Mouse (Mus musculus): ENCODE measurements at regions not wholly inside any gene's neighbourhood (a gene's known extent, or its start where the extent isn't known, plus 50 kb on each side); places are given as distances from the start of the nearest gene placed in this dataset.
A peak's percentile ranks its signal among the peaks of the same experiment; 100 is the strongest.
"Not testable (repeated sequence)": the region's sequence is repeated elsewhere in the genome, so short reads cannot be mapped to it uniquely, and the experiment has no call there.

- Histone ChIP-seq H3K4me1 (no peaks in the 10 kb centered on the region), H3K4me3 (replicated peaks) (no peak overlapping the region), H3K4me2 (no peak overlapping the region), H3K36me3 (no peaks in the 10 kb centered on the region), H3K27ac (no peak overlapping the region), H3K27me3 (replicated peaks) (no peaks in the 10 kb centered on the region), H3K9me3 (no peaks in the 10 kb centered on the region), H3K9ac (no peak overlapping the region)
- WGBS: 39% methylated on average over 8 of the region's 8 CpGs
- no peak for ATAC-seq (ENCODE audit: insufficient read depth, low FRiP score, low read depth)
Observed at GRCm38 (mm10) chr9:9475009-9475744, 236.3 kb upstream of the Arhgap42 start.

- H3K9ac ChIP-seq: no peak overlapping the region
- no peak for ATAC-seq (ENCODE audit: insufficient read depth, low FRiP score, low read depth)
- H3K4me3 ChIP-seq (replicated peaks): no peak overlapping the region
- no peaks in the 10 kb centered on the region for H3K4me1 ChIP-seq
- H3K9me3 ChIP-seq: no peaks in the 10 kb centered on the region
- no peaks in the 10 kb centered on the region for H3K36me3 ChIP-seq
- H3K4me2 ChIP-seq: no peak overlapping the region
- H3K27me3 ChIP-seq (replicated peaks): no peaks in the 10 kb centered on the region
- 82% methylated on average over 1 of the region's 1 CpGs for WGBS
- no peak overlapping the region for H3K27ac ChIP-seq
Observed at GRCm38 (mm10) chr9:9444213-9444612, 205.3 kb upstream of the Arhgap42 start.

- Histone ChIP-seq H3K36me3 (no peaks in the 10 kb centered on the region), H3K27me3 (replicated peaks) (no peaks in the 10 kb centered on the region), H3K27ac (no peak overlapping the region), H3K9ac (no peak overlapping the region), H3K4me1 (no peaks in the 10 kb centered on the region), H3K4me2 (no peak overlapping the region), H3K9me3 (no peaks in the 10 kb centered on the region), H3K4me3 (replicated peaks) (no peak overlapping the region)
- no peak for ATAC-seq (ENCODE audit: insufficient read depth, low FRiP score, low read depth)
- WGBS: 76% methylated on average over 2 of the region's 2 CpGs
Observed at GRCm38 (mm10) chr9:9420326-9420725, 181.4 kb upstream of the Arhgap42 start.

DNA sequence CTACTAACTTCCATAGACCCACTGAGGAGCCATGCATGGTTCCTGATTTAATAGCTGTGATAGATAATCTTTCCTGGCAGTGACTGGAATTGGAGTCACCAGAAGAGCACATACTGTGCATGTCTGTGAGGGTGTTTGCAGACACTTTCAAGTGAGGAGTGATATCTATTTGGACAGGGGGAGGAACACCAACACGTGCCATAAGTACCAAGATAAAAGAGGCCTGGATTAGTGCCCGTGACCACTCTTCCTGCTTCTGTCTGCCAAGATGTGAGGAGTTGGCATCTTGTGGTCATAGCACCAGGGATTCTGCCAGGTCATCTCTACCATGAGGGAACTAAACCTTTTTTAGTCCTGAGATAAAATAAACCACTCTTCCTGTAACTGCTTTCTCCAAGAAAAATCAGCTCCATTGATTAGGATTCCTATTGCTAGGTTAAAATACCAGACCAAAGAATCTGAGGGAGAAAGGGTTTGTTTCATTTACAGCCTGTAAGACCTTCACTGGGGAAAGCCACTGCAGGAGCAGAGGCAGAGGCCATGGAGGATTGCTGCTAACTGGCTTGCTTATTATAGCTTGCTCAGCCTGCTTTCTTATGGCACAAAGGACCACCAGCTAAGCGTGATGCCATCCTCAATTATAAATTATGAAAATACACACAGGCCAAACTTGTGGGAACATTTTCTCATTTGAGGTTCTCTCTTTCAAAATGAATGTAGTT lies 173.7 kb upstream of the Arhgap42 start:
- no peak overlapping the region for H3K27ac ChIP-seq
- no peaks in the 10 kb centered on the region for H3K27me3 ChIP-seq (replicated peaks)
- H3K4me2 ChIP-seq: no peak overlapping the region
- no peaks in the 10 kb centered on the region for H3K4me1 ChIP-seq
- H3K9me3 ChIP-seq: no peaks in the 10 kb centered on the region
- 65% methylated on average over 3 of the region's 3 CpGs for WGBS
- no peaks in the 10 kb centered on the region for H3K36me3 ChIP-seq
- H3K4me3 ChIP-seq (replicated peaks): no peak overlapping the region
- no peak for ATAC-seq (ENCODE audit: insufficient read depth, low FRiP score, low read depth)
- H3K9ac ChIP-seq: no peak overlapping the region

GRCm38 (mm10) chr9:9394190-9394589 lies 155.3 kb upstream of the Arhgap42 start:
- not testable (repeated sequence) for H3K27me3 ChIP-seq (replicated peaks); H3K4me3 ChIP-seq (replicated peaks); H3K4me2 ChIP-seq; H3K27ac ChIP-seq; H3K9me3 ChIP-seq; H3K4me1 ChIP-seq; ATAC-seq (ENCODE audit: insufficient read depth, low FRiP score, low read depth); H3K9ac ChIP-seq; H3K36me3 ChIP-seq
- WGBS: 78% methylated on average over 3 of the region's 4 CpGs

DNA sequence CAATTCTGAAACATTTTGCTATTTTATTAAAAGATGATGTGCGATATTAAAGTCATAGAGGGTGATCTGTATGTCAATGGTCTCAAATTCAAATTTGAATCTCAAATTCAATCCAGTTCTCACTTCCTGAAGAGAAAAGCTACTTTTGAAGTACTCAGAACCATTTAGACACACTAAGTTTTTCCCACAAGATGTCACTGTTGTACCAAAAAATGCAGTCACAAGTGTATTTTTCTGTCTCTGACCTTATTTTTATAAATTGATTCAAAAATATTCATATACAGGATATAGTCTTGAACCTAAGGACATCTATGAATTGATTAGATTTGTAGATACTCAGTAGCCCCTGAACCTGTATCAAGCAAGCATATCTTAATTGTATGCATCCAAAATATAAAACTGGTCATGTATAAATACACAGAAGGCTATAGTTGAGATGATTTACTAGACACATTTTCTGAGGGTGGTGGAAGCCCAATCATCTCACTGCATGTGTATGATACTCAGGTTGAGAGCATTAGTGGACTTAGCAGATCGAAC lies 137.8 kb upstream of the Arhgap42 start:
- ATAC-seq (ENCODE audit: insufficient read depth, low FRiP score, low read depth): no peak
- WGBS: 77% methylated on average over 2 of the region's 2 CpGs
- no peak overlapping the region for H3K4me3 ChIP-seq (replicated peaks)

DNA sequence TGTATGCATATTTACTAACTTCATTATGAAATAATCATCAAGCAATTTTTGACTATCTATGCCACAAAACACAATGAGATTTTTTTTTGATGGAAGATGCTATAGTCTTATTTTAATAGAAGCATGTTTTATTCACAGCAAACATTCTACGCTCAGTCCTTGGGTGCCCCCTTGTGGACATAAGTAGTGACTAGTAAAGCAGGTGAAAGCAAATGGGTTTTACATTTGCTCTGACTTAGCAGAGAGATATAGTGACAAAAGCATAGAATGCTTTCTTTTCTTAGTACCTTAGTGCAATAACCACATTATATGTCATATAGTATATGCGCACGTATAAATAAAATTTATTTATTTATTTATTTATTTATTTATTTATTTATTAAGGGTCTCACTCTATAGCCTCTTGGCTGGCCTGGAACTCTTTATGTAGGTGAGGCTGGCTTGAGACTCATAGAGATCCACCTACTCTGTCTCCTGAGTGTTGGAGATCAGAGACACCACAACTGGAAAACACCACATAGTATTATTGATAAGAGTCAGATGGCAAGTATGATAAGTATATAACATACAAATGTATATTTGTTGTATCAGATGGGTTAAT lies 136.5 kb upstream of the Arhgap42 start:
- ATAC-seq (ENCODE audit: insufficient read depth, low FRiP score, low read depth): 0 out of 2 replicates have a peak, but pooled peaks have one; percentile 22
- no peak overlapping the region for H3K27ac ChIP-seq
- H3K4me1 ChIP-seq: no peaks in the 10 kb centered on the region
- no peaks in the 10 kb centered on the region for H3K9me3 ChIP-seq
- no peaks in the 10 kb centered on the region for H3K27me3 ChIP-seq (replicated peaks)
- no peak overlapping the region for H3K9ac ChIP-seq
- H3K4me2 ChIP-seq: no peak overlapping the region
- WGBS: 19% methylated on average over 3 of the region's 3 CpGs
- no peaks in the 10 kb centered on the region for H3K36me3 ChIP-seq
- no peak overlapping the region for H3K4me3 ChIP-seq (replicated peaks)

More for the DNA sequence above, 137.8 kb upstream of the Arhgap42 start:
- H3K9me3 ChIP-seq: no peaks in the 10 kb centered on the region
- no peaks in the 10 kb centered on the region for H3K27me3 ChIP-seq (replicated peaks)
- H3K36me3 ChIP-seq: no peaks in the 10 kb centered on the region
- no peaks in the 10 kb centered on the region for H3K4me1 ChIP-seq
- no peak overlapping the region for H3K9ac ChIP-seq
- no peak overlapping the region for H3K27ac ChIP-seq
- H3K4me2 ChIP-seq: no peak overlapping the region

DNA sequence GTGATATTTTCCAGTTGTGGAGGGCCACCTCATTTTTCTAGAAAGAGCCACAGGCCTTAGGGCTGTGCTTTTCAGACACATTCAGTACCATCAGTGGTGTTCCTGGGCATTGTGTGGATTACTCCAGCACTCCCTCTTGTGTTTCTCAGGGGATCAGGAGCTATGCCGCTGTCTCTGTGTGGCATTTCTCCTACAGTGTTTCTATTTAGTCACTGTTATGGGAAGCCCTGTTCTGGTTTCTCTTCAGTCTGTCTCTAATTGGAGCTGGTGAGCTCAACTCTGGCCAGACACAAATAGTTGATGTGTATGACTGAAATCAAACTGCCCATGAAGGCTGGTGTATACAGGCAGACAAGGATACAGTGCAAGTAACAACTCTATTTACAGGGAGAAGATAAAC lies 133.7 kb upstream of the Arhgap42 start:
- H3K4me2 ChIP-seq: no peak overlapping the region
- WGBS: 55% methylated on average over 1 of the region's 1 CpGs
- H3K27me3 ChIP-seq (replicated peaks): no peaks in the 10 kb centered on the region
- no peaks in the 10 kb centered on the region for H3K4me1 ChIP-seq
- H3K9ac ChIP-seq: no peak overlapping the region
- H3K36me3 ChIP-seq: no peaks in the 10 kb centered on the region
- no peak overlapping the region for H3K27ac ChIP-seq
- no peaks in the 10 kb centered on the region for H3K9me3 ChIP-seq
- ATAC-seq (ENCODE audit: insufficient read depth, low FRiP score, low read depth): no peak
- H3K4me3 ChIP-seq (replicated peaks): no peak overlapping the region

GRCm38 (mm10) chr9:9368731-9369130 lies 129.8 kb upstream of the Arhgap42 start:
- WGBS: 83% methylated on average over 1 of the region's 1 CpGs
- Histone ChIP-seq H3K9ac (no peak overlapping the region), H3K27ac (no peak overlapping the region), H3K36me3 (no peaks in the 10 kb centered on the region), H3K4me3 (replicated peaks) (no peak overlapping the region), H3K9me3 (no peaks in the 10 kb centered on the region), H3K4me1 (no peaks in the 10 kb centered on the region), H3K4me2 (no peak overlapping the region), H3K27me3 (replicated peaks) (no peaks in the 10 kb centered on the region)
- no peak for ATAC-seq (ENCODE audit: insufficient read depth, low FRiP score, low read depth)

DNA sequence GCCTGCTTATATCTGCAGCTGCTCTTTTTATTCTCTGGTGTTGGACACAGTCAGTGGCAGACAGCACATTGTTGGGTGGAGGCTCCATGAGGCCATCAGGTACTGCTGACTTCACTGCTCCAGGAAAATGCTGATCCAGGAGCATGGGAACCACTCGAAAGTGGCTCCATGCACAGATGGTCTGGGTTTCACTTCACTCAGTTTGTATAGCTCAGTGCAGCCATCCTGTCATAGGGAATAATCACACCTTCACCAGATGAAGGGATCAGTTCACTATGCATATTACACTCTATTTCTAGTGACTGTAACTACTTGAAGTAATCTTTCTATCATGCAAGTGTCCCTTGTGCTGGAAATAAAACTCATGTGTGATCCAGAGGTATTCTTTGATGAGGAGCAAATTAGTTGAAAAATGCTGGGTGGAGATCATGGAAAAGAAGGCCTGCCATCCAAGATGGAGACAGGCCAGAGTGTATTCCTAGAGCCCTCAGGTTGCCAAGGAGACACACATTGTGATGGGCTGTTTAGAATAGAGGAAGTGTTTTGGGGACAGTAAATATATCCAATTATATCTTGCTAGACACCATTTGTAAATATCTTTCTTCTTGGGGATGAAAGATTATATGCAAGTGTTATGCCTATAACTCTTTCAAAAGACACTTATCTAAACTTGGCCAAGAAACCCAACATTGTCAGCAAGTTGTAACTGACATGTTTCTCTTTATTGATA lies 103.7 kb upstream of the Arhgap42 start:
- ATAC-seq (ENCODE audit: insufficient read depth, low FRiP score, low read depth): no peak
- H3K27ac ChIP-seq: no peak overlapping the region
- H3K27me3 ChIP-seq (replicated peaks): no peaks in the 10 kb centered on the region
- H3K4me2 ChIP-seq: no peak overlapping the region
- H3K4me3 ChIP-seq (replicated peaks): no peak overlapping the region
- no peak overlapping the region for H3K9ac ChIP-seq
- no peaks in the 10 kb centered on the region for H3K36me3 ChIP-seq
- no peaks in the 10 kb centered on the region for H3K9me3 ChIP-seq
- 69% methylated on average over 1 of the region's 1 CpGs for WGBS
- no peaks in the 10 kb centered on the region for H3K4me1 ChIP-seq

GRCm38 (mm10) chr9:9318624-9319023 lies 79.7 kb upstream of the Arhgap42 start:
- no peak overlapping the region for H3K4me3 ChIP-seq (replicated peaks)
- 0 out of 2 replicates have a peak overlapping the region, but pooled peaks have one; percentile 21 for H3K27ac ChIP-seq
- 64% methylated on average over 1 of the region's 1 CpGs for WGBS
- H3K4me1 ChIP-seq: no peaks in the 10 kb centered on the region
- H3K36me3 ChIP-seq: no peaks in the 10 kb centered on the region
- ATAC-seq (ENCODE audit: insufficient read depth, low FRiP score, low read depth): 0 out of 2 replicates have a peak, but pooled peaks have one; percentile 43
- H3K9ac ChIP-seq: no peak overlapping the region
- H3K27me3 ChIP-seq (replicated peaks): no peaks in the 10 kb centered on the region
- no peak overlapping the region for H3K4me2 ChIP-seq
- no peaks in the 10 kb centered on the region for H3K9me3 ChIP-seq
